Mouse (Mus musculus) hindbrain, embryonic 16.5 days (tissue): ENCODE measurements around the gene Pde1c. TPM values are rescaled to one million over a fixed set of nuclear protein-coding genes. Genes with fewer than 3 reads are reported as not detected.

Experiments used
- ATAC-seq: fragments of 200-750 bp; cut with Nextera tagmentation; 2 replicates; pipeline ENCODE4 v1.8.0; 2017; ENCODE audit warnings: moderate TSS enrichment, moderate library complexity
- H3K27ac ChIP-seq: fragments of 300-500 bp; sonication (generic); 2 replicates; pipeline ENCODE4 v1.5.1; 2014; ENCODE audit warnings: low read depth, mild to moderate bottlenecking, control low read depth, low read length, moderate library complexity
- H3K27me3 ChIP-seq: fragments of 300-500 bp; sonication (generic); replicated peaks from 2 replicates; pipeline ENCODE4 v1.6.1; 2014; ENCODE audit warnings: low read length; ENCODE audit not compliant: control insufficient read depth, insufficient read depth
- H3K36me3 ChIP-seq: fragments of 300-500 bp; sonication (generic); 2 replicates; pipeline ENCODE4 v1.6.1; 2014; ENCODE audit warnings: mild to moderate bottlenecking, low read length, moderate library complexity, mixed read lengths; ENCODE audit not compliant: control insufficient read depth, insufficient read depth
- H3K4me1 ChIP-seq: fragments of 300-500 bp; sonication (generic); 2 replicates; pipeline ENCODE4 v1.6.1; 2014; ENCODE audit warnings: low read depth, low read length; ENCODE audit not compliant: control insufficient read depth, insufficient read depth
- H3K4me2 ChIP-seq: fragments of 300-500 bp; sonication (generic); 2 replicates; pipeline ENCODE4 v1.6.1; 2014; ENCODE audit warnings: mild to moderate bottlenecking, low read length, control low read depth, moderate library complexity
- H3K4me3 ChIP-seq: fragments of 300-500 bp; sonication (generic); 2 replicates; pipeline ENCODE4 v1.5.1; 2014; ENCODE audit warnings: mild to moderate bottlenecking, low read length, control low read depth, moderate library complexity
- H3K9ac ChIP-seq: fragments of 300-500 bp; sonication (generic); 2 replicates; pipeline ENCODE4 v1.6.1; 2014; ENCODE audit warnings: low read depth, mild to moderate bottlenecking, control low read depth, low read length, moderate library complexity
- H3K9me3 ChIP-seq: fragments of 300-500 bp; sonication (generic); 2 replicates; pipeline ENCODE4 v1.6.1; 2014; ENCODE audit warnings: mild to moderate bottlenecking, low read length, moderate library complexity; ENCODE audit not compliant: control insufficient read depth
- WGBS: fragments of 180-500 bp; shearing (Covaris S2); extraction: QIAGEN DNeasy Blood & Tissue Kit; methylation state at CpG from one replicate; pipeline ENCODE4 v1.1.7; 2014; 5-methylcytosine and 5-hydroxymethylcytosine counted together
- polyA plus RNA-seq: library from polyadenylated mRNA; unstranded; fragments of >200 nt; fragmentation: Nextera tagmentation; extraction: Ambion mirVana; gene quantifications from 2 replicates; pipeline ENCODE4 v1.2.1, GENCODE M21; 2015

Pde1c gene
- polyA plus RNA-seq, 1 experiment from 2014 or later: 23.2 TPM

DNA sequence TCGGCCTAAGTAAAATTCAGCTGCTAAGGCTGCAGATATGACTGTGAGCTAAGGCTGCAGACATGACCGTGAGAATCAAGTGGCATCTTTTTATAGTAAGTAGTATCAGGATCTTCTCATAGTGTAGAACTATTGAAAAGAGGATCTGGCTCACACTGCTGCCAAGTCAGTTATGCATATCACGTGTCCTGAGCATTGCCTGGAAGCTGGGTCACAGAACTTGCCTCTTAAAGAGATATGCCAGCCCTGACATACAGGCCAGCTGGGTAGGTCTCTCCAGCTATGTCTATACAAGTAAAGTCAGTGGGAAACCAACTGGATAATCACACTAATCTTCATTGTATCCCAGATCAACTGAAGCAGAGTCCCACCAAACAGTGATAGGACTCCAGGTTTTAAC is 83.8 kb downstream of the Pde1c start:
- H3K4me2 ChIP-seq: no peak overlapping the region
- no peaks in the 10 kb centered on the region for H3K36me3 ChIP-seq
- no peak overlapping the region for H3K4me3 ChIP-seq
- H3K4me1 ChIP-seq: no peaks in the 10 kb centered on the region
- H3K27me3 ChIP-seq: no peaks in the 10 kb centered on the region
- WGBS: 72% methylated on average over 3 of the region's 3 CpGs
- ATAC-seq: no peak
- H3K9ac ChIP-seq: no peak overlapping the region
- no peak overlapping the region for H3K27ac ChIP-seq
- no peaks in the 10 kb centered on the region for H3K9me3 ChIP-seq

DNA sequence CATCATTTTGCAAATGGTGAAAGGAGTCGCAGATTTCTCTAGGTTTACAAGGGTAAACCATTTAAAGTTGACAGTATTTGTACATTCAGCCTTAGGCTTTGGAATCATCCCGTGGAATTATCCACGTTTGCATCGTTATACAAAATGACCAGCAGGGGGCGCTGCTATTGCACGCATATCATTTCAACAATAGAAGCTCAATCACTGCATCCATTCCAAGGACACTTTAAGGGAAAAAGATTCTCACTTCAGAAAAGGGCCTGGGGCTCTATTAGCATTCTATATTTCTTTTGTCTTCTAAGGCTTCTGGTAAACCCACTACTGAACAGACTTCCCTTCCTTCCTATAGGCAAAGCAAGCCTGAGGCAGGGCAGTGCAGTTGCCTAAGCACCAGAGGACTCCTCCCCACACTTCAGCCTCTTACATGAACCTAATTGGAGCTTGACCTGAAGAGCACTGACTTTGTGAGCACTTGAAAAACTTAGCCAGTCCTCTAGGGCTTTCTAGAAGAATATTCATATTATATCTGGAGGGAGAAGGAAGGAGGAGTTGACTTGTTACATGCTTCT is 87.9 kb downstream of the Pde1c start:
- Histone ChIP-seq H3K4me1 (no peaks in the 10 kb centered on the region), H3K27me3 (no peaks in the 10 kb centered on the region), H3K4me3 (no peak overlapping the region), H3K27ac (no peak overlapping the region), H3K36me3 (no peaks in the 10 kb centered on the region), H3K9me3 (no peaks in the 10 kb centered on the region), H3K9ac (no peak overlapping the region), H3K4me2 (no peak overlapping the region)
- peak; percentile 72 for ATAC-seq
- under 1% methylated on average over 6 of the region's 6 CpGs for WGBS

DNA sequence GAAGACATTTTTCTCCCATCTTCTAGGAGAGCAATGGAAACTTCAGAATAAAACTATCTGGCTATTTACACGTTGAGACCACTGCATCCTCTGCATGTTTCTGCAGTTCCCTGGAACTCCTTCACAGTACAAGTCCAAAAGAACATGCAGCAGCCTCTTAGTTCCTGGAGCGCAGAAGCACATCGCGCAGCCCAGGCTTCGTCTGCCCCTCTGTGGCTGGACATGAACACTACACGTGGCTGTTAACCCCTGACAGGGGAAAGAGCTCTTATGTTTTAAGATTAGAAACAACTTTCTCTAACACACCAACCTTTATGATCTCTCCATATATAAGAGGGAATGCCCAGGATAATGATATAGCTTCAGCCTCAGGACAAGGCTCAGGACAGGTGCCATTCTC is 92.3 kb downstream of the Pde1c start:
- Histone ChIP-seq H3K4me3 (no peak overlapping the region), H3K4me2 (no peak overlapping the region), H3K36me3 (no peaks in the 10 kb centered on the region), H3K27me3 (no peaks in the 10 kb centered on the region), H3K9ac (no peak overlapping the region), H3K9me3 (no peaks in the 10 kb centered on the region), H3K4me1 (no peaks in the 10 kb centered on the region), H3K27ac (no peak overlapping the region)
- ATAC-seq: peak; percentile 90
- 37% methylated on average over 6 of the region's 6 CpGs for WGBS

DNA sequence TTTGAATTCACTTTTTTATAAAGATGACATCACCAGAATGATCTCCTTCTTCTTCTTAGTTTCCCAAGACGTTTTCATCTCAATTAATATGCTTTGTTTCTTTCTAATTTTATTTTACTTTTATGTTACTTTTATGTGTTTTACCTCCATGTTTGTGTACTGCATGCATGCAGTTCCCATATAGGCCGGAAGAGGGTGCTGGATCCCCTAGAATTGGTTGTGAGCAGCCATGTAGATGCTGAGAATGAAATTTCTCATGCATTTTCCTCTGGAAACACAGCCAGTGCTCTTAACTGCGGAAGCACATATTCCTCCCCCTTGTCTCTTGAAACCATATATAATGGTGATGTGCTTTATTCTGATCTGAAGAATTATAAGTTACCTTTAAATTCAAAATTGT is 110.8 kb downstream of the Pde1c start:
- H3K4me1 ChIP-seq: no peaks in the 10 kb centered on the region
- no peaks in the 10 kb centered on the region for H3K36me3 ChIP-seq
- no peak overlapping the region for H3K4me2 ChIP-seq
- WGBS: 54% methylated on average over 3 of the region's 3 CpGs
- no peak overlapping the region for H3K9ac ChIP-seq
- ATAC-seq: no peak
- H3K27ac ChIP-seq: no peak overlapping the region
- H3K4me3 ChIP-seq: no peak overlapping the region
- H3K27me3 ChIP-seq: no peaks in the 10 kb centered on the region
- no peaks in the 10 kb centered on the region for H3K9me3 ChIP-seq

DNA sequence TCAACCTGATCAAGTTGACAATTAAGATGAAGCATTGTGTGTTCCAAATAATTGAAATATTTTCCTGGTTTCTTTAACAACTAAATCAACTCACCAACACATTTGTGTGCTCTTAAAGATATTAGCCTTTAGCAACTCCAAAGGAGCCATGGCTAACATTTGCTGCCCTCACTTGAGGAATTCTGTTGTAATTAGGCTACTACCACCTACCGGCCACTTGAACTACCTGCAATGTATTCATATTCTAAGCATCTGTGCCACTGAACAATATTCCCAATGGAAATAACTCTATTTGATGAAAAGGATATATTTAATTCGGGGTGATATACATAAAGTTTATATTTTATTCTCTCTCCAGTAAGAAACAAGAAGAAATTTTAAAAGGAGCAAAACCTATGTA is 121.0 kb downstream of the Pde1c start:
- Histone ChIP-seq H3K4me3 (no peak overlapping the region), H3K9me3 (no peaks in the 10 kb centered on the region), H3K27ac (no peak overlapping the region), H3K36me3 (no peaks in the 10 kb centered on the region), H3K4me1 (no peaks in the 10 kb centered on the region), H3K4me2 (no peak overlapping the region), H3K27me3 (no peaks in the 10 kb centered on the region), H3K9ac (no peak overlapping the region)
- 30% methylated on average over 2 of the region's 2 CpGs for WGBS
- no peak for ATAC-seq

DNA sequence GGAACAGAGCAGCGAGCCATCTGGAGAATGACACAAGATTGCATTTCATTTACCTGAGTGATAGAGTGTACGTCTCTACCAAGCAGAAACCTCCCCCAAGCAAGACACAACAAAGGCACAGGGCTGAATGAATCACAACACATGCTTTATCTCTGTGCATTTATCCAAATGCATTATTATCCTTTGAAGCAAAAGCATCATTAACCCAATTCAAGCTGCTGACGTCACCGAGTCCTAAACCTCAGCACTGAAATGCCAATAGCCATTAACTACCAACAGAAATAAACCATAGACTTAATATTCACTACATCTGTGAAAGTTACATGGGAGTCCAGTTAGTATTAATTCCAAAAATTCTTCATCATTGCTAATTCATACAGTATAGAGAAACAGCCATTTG is 127.4 kb downstream of the Pde1c start:
- H3K27ac ChIP-seq: no peak overlapping the region
- H3K4me1 ChIP-seq: no peaks in the 10 kb centered on the region
- H3K4me2 ChIP-seq: no peak overlapping the region
- H3K36me3 ChIP-seq: no peaks in the 10 kb centered on the region
- WGBS: 66% methylated on average over 4 of the region's 4 CpGs
- H3K9ac ChIP-seq: no peak overlapping the region
- no peaks in the 10 kb centered on the region for H3K27me3 ChIP-seq
- H3K9me3 ChIP-seq: no peaks in the 10 kb centered on the region
- no peak for ATAC-seq
- no peak overlapping the region for H3K4me3 ChIP-seq

DNA sequence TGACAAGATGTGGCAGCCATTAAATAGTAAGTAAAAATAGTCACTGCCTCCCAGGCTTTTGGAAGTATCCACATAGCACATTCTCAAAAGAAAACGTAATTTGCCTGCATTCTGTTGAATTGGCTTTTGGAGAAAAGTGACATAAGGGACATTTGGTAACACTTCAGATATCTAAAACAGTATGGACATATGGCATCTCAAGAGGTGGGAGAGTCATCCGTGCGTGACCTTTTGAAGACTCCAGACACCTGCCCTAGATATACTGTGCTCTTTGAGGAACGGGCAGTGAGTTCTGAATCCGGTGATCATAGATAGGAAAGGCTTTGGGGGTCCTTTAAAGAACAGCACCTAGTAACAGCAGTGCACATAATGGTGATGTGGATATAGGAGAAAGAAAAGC is 143.1 kb downstream of the Pde1c start:
- 89% methylated on average over 5 of the region's 5 CpGs for WGBS
- H3K4me1 ChIP-seq: no peaks in the 10 kb centered on the region
- no peak overlapping the region for H3K9ac ChIP-seq

DNA sequence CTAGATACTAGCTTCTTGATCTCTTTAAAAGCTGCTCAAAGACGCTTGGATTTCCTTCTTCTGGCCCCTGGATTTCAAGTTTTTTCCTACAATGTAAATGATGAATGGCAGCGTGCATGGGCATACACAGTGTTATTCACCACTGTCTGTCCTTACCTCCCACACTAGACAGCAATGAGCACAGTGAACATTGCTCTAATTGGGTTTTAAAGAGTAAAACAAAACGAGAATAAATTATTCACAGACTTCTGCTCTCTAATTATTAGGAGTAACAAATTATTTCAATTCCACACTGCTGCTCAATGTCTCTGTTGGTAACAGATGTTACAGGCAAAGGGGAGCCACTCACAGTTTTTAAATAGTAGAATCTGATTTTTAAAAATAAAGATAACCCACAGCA is 146.0 kb downstream of the Pde1c start:
- no peak overlapping the region for H3K9ac ChIP-seq
- WGBS: 74% methylated on average over 3 of the region's 3 CpGs
- no peaks in the 10 kb centered on the region for H3K9me3 ChIP-seq
- no peaks in the 10 kb centered on the region for H3K27me3 ChIP-seq
- no peaks in the 10 kb centered on the region for H3K4me1 ChIP-seq
- ATAC-seq: no peak
- H3K4me3 ChIP-seq: no peak overlapping the region
- H3K4me2 ChIP-seq: no peak overlapping the region
- no peaks in the 10 kb centered on the region for H3K36me3 ChIP-seq
- no peak overlapping the region for H3K27ac ChIP-seq

More for the DNA sequence above, 143.1 kb downstream of the Pde1c start:
- Histone ChIP-seq H3K36me3 (no peaks in the 10 kb centered on the region), H3K9me3 (no peaks in the 10 kb centered on the region), H3K4me2 (no peak overlapping the region), H3K27ac (no peak overlapping the region), H3K27me3 (no peaks in the 10 kb centered on the region), H3K4me3 (no peak overlapping the region)
- no peak for ATAC-seq

DNA sequence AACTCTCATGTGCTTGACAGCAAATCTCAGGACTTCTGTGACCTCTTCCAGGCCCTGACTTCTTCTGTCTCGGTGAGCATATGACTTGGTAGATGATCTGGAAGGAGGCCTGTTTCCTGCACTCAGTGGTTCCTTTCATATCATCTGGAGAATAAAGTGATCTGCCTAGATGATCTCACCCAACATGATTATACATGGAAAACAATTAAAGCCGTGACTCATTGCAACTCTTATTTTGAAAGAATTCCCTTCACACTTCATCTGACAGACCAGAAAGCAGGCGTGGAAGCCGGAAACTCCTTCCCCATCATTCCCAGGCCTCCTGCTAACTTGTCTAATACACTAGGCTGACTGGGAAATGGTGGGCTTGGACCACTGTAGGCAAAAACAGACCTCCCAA is 152.7 kb downstream of the Pde1c start:
- ATAC-seq: no peak
- no peaks in the 10 kb centered on the region for H3K4me1 ChIP-seq
- no peaks in the 10 kb centered on the region for H3K36me3 ChIP-seq
- no peaks in the 10 kb centered on the region for H3K27me3 ChIP-seq
- no peak overlapping the region for H3K9ac ChIP-seq
- no peak overlapping the region for H3K27ac ChIP-seq
- H3K4me2 ChIP-seq: no peak overlapping the region
- no peak overlapping the region for H3K4me3 ChIP-seq
- H3K9me3 ChIP-seq: no peaks in the 10 kb centered on the region
- WGBS: 76% methylated on average over 4 of the region's 4 CpGs

DNA sequence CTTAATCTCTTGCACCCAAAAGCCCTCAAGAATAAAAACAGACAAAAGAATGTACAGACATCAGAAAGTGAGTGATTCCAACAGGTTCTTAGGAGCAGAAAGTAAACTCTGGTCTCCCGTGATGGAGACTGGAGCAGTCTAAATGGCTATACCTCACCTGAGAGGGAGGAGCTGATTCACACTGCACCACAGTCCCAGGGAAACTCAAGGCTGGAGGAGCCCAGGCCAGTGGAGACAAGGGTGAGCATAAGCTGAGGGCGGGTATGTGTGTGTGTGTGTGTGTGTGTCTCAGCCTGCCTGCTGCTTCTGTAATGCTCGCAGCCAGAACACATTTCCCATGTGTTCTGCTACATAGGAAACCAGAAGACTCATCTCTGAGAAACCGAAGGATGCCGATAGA is 179.7 kb downstream of the Pde1c start:
- ATAC-seq: no peak
- H3K4me3 ChIP-seq: no peak overlapping the region
- H3K27me3 ChIP-seq: no peaks in the 10 kb centered on the region
- H3K9me3 ChIP-seq: no peaks in the 10 kb centered on the region
- H3K4me2 ChIP-seq: no peak overlapping the region
- H3K4me1 ChIP-seq: no peaks in the 10 kb centered on the region
- H3K9ac ChIP-seq: no peak overlapping the region
- no peak overlapping the region for H3K27ac ChIP-seq
- 83% methylated on average over 5 of the region's 5 CpGs for WGBS
- H3K36me3 ChIP-seq: no peaks in the 10 kb centered on the region
